Mouse (Mus musculus) right cerebral cortex, postnatal 4 days (tissue): ENCODE data around the gene Trpv5.
A peak's percentile ranks its signal among the peaks of the same experiment; 100 is the strongest.

ENCODE experiments used
- DNase-seq: peaks from one replicate; pipeline ENCODE4 v3.0.0-alpha.2; 2022

Trpv5 gene

GRCm38 (mm10) chr6:41637927-41638506 is 42.6 kb downstream of the Trpv5 start:
- no peak for DNase-seq

GRCm38 (mm10) chr6:41637393-41637792 is 43.2 kb downstream of the Trpv5 start:
- DNase-seq: no peak

- DNase-seq: no peak
Measured at GRCm38 (mm10) chr6:41636178-41636577, 44.4 kb downstream of the Trpv5 start, which contains the start of gene Trpv6. Trpv6 (minus strand) TSS chr6:41636405.

- DNase-seq: no peak
Measured at GRCm38 (mm10) chr6:41635211-41635610, 45.4 kb downstream of the Trpv5 start.

- DNase-seq: no peak
Measured at GRCm38 (mm10) chr6:41631549-41631948, 49.0 kb downstream of the Trpv5 start.

GRCm38 (mm10) chr6:41630791-41631190 is 49.8 kb downstream of the Trpv5 start:
- DNase-seq: no peak

GRCm38 (mm10) chr6:41628180-41628579 is 52.4 kb downstream of the Trpv5 start:
- DNase-seq: no peak

GRCm38 (mm10) chr6:41622661-41623060 is 57.9 kb downstream of the Trpv5 start:
- DNase-seq: peak; percentile 50

- no peak for DNase-seq
Measured at GRCm38 (mm10) chr6:41621241-41621990, 59.2 kb downstream of the Trpv5 start.

GRCm38 (mm10) chr6:41620173-41620798 is 60.3 kb downstream of the Trpv5 start:
- DNase-seq: no peak

GRCm38 (mm10) chr6:41607637-41608036 is 72.9 kb downstream of the Trpv5 start:
- no peak for DNase-seq

- peak; percentile 65 for DNase-seq
Measured at GRCm38 (mm10) chr6:41606214-41606613, 74.4 kb downstream of the Trpv5 start.

GRCm38 (mm10) chr6:41605794-41606104 is 74.8 kb downstream of the Trpv5 start:
- DNase-seq: no peak

- peak; percentile 75 for DNase-seq
Measured at GRCm38 (mm10) chr6:41605061-41605793, 75.3 kb downstream of the Trpv5 start, which contains the start of gene Ephb6. Ephb6 (plus strand) TSS chr6:41605482.

- peak; percentile 59 for DNase-seq
Measured at GRCm38 (mm10) chr6:41604401-41605050, 76.0 kb downstream of the Trpv5 start.
